Mouse (Mus musculus) ovary, adult 18-20 months (tissue): ENCODE measurements at regions not wholly inside any gene's neighbourhood (a gene's known extent, or its start where the extent isn't known, plus 50 kb on each side); places are given as distances from the start of the nearest gene placed in this dataset.

Experiments used
- DNase-seq: peaks from one replicate; pipeline ENCODE4 v3.0.0; 2022; ENCODE audit warnings: low spot score, mixed read lengths

- no peak for DNase-seq
Measured at GRCm38 (mm10) chr7:71043128-71043527, 308.2 kb downstream of the Gm10295 start.

GRCm38 (mm10) chr7:71041388-71041787, 309.9 kb downstream of the Gm10295 start:
- DNase-seq = no peak

GRCm38 (mm10) chr7:71040846-71041245, 310.4 kb downstream of the Gm10295 start:
- DNase-seq = no peak

- no peak for DNase-seq
Measured at GRCm38 (mm10) chr7:71038537-71038936, 312.7 kb downstream of the Gm10295 start.

GRCm38 (mm10) chr7:71033121-71033520, 318.2 kb downstream of the Gm10295 start:
- DNase-seq = no peak

GRCm38 (mm10) chr7:71023946-71024610, 327.2 kb downstream of the Gm10295 start:
- no peak for DNase-seq

- DNase-seq = no peak
Measured at GRCm38 (mm10) chr7:71023253-71023945, 327.9 kb downstream of the Gm10295 start.
